Mouse (Mus musculus) heart, adult 2 months (tissue): ENCODE measurements around the gene Cdk4. TPM values are rescaled to one million over a fixed set of nuclear protein-coding genes. Genes with fewer than 3 reads are reported as not detected.
A peak's percentile ranks its signal among the peaks of the same experiment; 100 is the strongest.

Experiments used
- DNase-seq, 2 experiments: peaks; one replicate each; pipeline ENCODE4 v3.0.0; 2021
- H3K27ac ChIP-seq: fragments of 200-600 bp; 2 replicates; pipeline ENCODE4 v1.8.1; 2022
- H3K27me3 ChIP-seq: fragments of 200-500 bp; 2 replicates; pipeline ENCODE4 v1.6.1; 2012; ENCODE audit warnings: mild to moderate bottlenecking, low read length, inconsistent platforms, mixed read lengths; ENCODE audit not compliant: control insufficient read depth, insufficient read depth
- H3K36me3 ChIP-seq: fragments of 200-500 bp; 2 replicates; pipeline ENCODE4 v1.6.1; 2012; ENCODE audit warnings: low read length, inconsistent platforms; ENCODE audit not compliant: control insufficient read depth, insufficient read depth
- H3K4me1 ChIP-seq: fragments of 200-500 bp; 2 replicates; pipeline ENCODE4 v1.6.1; 2011; ENCODE audit warnings: low read length; ENCODE audit not compliant: control insufficient read depth, insufficient read depth
- H3K4me3 ChIP-seq: fragments of 200-600 bp; 2 replicates; pipeline ENCODE4 v1.8.1; 2022
- H3K79me2 ChIP-seq: fragments of 200-500 bp; replicated peaks from 2 replicates; pipeline ENCODE4 v1.6.1; 2012; ENCODE audit warnings: mild to moderate bottlenecking, inconsistent platforms, low read length, moderate library complexity, mixed read lengths; ENCODE audit not compliant: control insufficient read depth, insufficient read depth
- H3K9ac ChIP-seq: fragments of 200-500 bp; 2 replicates; pipeline ENCODE4 v1.6.1; 2012; ENCODE audit warnings: low read depth, mild to moderate bottlenecking, control low read depth, inconsistent platforms, low read length, mixed read lengths
- CTCF ChIP-seq: fragments of 200-600 bp; IDR thresholded peaks from 2 replicates; pipeline ENCODE4 v1.8.1; 2022; ENCODE audit warnings: antibody characterized with exemption, mild to moderate bottlenecking, moderate library complexity
- EP300 ChIP-seq: fragments of 200-500 bp; IDR thresholded peaks from 2 replicates; pipeline ENCODE4 v1.6.1; 2011; ENCODE audit warnings: low read depth, low read length, control low read depth; ENCODE audit not compliant: insufficient read depth
- POLR2A ChIP-seq: fragments of 200-500 bp; IDR thresholded peaks from 2 replicates; pipeline ENCODE4 v1.6.1; 2011; ENCODE audit warnings: mild to moderate bottlenecking, low read depth, low read length, control low read depth; ENCODE audit not compliant: insufficient read depth
- WGBS: fragments of 180-500 bp; shearing (Covaris S2); methylation state at CpG from one replicate; pipeline ENCODE4 v1.1.7; 2018; 5-methylcytosine and 5-hydroxymethylcytosine counted together
- intact Hi-C: fragments of 180-260 bp; cut with DNase I; formaldehyde crosslinking; loops from one replicate; pipeline ENCODE4 v1.15.1; 2025
- polyA plus RNA-seq: library from polyadenylated mRNA; depleted of rRNA; stranded (reverse); fragments of >200 nt; gene quantifications from 2 replicates; pipeline ENCODE4 v1.2.3, GENCODE M21; 2012
- total RNA-seq, 2 experiments: library from RNA; stranded (reverse); gene quantifications; 2 replicates each; pipeline ENCODE4 v1.2.3; 2021

Gene Cdk4
- total and polyA plus RNA-seq, 3 experiments: 77.8 to 110 (median 83.0) TPM

GRCm38 (mm10) chr10:127063913-127064870 lies 858 bp downstream of the Cdk4 start:
- intact Hi-C loops: loop anchor here (10.0 kb wide), 1 partner anchor 1681 kb away; the partner anchor contains the start of genes Dgka and Pym1
- Histone ChIP-seq H3K27me3 (no peaks in the 10 kb centered on the region), H3K9ac (peak overlapping the region; percentile 79), H3K79me2 (no peaks in the 10 kb centered on the region), H3K36me3 (no peaks in the 10 kb centered on the region), H3K4me3 (peak overlapping the region; percentile 77), H3K4me1 (peaks cover 8% of the 10 kb centered on the region), H3K27ac (peak overlapping the region; percentile 94)
- TF ChIP-seq CTCF: no peak
- no peak for TF ChIP-seq EP300
- no peak for TF ChIP-seq POLR2A
- no peak for DNase-seq
- WGBS: 11% methylated on average over 37 of the region's 37 CpGs

- Histone ChIP-seq H3K27ac (no peak overlapping the region), H3K4me1 (peaks cover 9% of the 10 kb centered on the region), H3K79me2 (no peaks in the 10 kb centered on the region), H3K27me3 (no peaks in the 10 kb centered on the region), H3K4me3 (no peak overlapping the region), H3K9ac (no peak overlapping the region), H3K36me3 (no peaks in the 10 kb centered on the region)
- intact Hi-C loops: loop anchor here (10.0 kb wide), 1 partner anchor 1679 kb away; the partner anchor contains the start of genes Dgka and Pym1
- DNase-seq: no peak
- no peak for TF ChIP-seq POLR2A
- WGBS: 45% methylated on average over 9 of the region's 9 CpGs
These were observed 2.6 kb downstream of the Cdk4 start for GRCm38 (mm10) chr10:127065981-127066380.

GRCm38 (mm10) chr10:127066519-127067018 lies 3.2 kb downstream of the Cdk4 start:
- Histone ChIP-seq H3K27ac (no peak overlapping the region), H3K9ac (no peak overlapping the region), H3K4me1 (peaks cover 9% of the 10 kb centered on the region), H3K36me3 (no peaks in the 10 kb centered on the region), H3K4me3 (no peak overlapping the region), H3K27me3 (no peaks in the 10 kb centered on the region), H3K79me2 (no peaks in the 10 kb centered on the region)
- 91% methylated on average over 14 of the region's 14 CpGs for WGBS
- intact Hi-C loops: loop anchor here (10.0 kb wide), 1 partner anchor 1678 kb away; the partner anchor contains the start of genes Dgka and Pym1
- no peak for DNase-seq
- TF ChIP-seq POLR2A (0 out of 2 replicates have a peak, but pooled peaks have one; percentile 9), CTCF (no peak)

- Histone ChIP-seq H3K27ac (no peak overlapping the region), H3K4me3 (no peak overlapping the region), H3K36me3 (no peaks in the 10 kb centered on the region), H3K4me1 (peaks cover 7% of the 10 kb centered on the region), H3K27me3 (no peaks in the 10 kb centered on the region), H3K9ac (no peak overlapping the region), H3K79me2 (no peaks in the 10 kb centered on the region)
- 68% methylated on average over 9 of the region's 9 CpGs for WGBS
- no peak for TF ChIP-seq EP300
- TF ChIP-seq CTCF: no peak
- TF ChIP-seq POLR2A: no peak
- DNase-seq: no peak
- intact Hi-C loops: loop anchor here (10.0 kb wide), 1 partner anchor 1676 kb away; the partner anchor contains the start of genes Dgka and Pym1
These were observed 5.2 kb downstream of the Cdk4 start for GRCm38 (mm10) chr10:127068360-127069038.

- WGBS: 4% methylated on average over 30 of the region's 30 CpGs
- Histone ChIP-seq H3K36me3 (no peaks in the 10 kb centered on the region), H3K27ac (peak overlapping the region; percentile 84), H3K27me3 (no peaks in the 10 kb centered on the region), H3K4me3 (peak overlapping the region; percentile 90), H3K4me1 (peaks cover 5% of the 10 kb centered on the region), H3K79me2 (no peaks in the 10 kb centered on the region), H3K9ac (peak overlapping the region; percentile 90)
- no peak for TF ChIP-seq CTCF
- intact Hi-C loops: loop anchor here (10.0 kb wide), 1 partner anchor 1675 kb away; the partner anchor contains the start of genes Dgka and Pym1
- DNase-seq: no peak
These were observed 6.2 kb downstream of the Cdk4 start for GRCm38 (mm10) chr10:127069281-127070189.
